ENCODE assay signal across 8 mouse cellular contexts in genomic region chr7:46957831-46958691, GRCm38 (mm10). TPM values are rescaled to one million over a fixed set of nuclear protein-coding genes. Genes with fewer than 3 reads are reported as not detected.
A peak's percentile ranks its signal among the peaks of the same experiment; 100 is the strongest.
DNase-seq lines count a peak whose midpoint lies in the region; ATAC-seq lines count a peak whose summit lies in the region.

Uevld (minus strand) TSS chr7:46958527.

- WGBS in hindbrain, embryonic 12.5 days = under 1% methylated on average over 51 of the region's 51 CpGs

- H3K9ac ChIP-seq in hindbrain, embryonic 12.5 days = peak within 1 kb of the TSS; percentile 86

- peaks cover 19% of the 10 kb centered on the region for H3K4me1 ChIP-seq in hindbrain, embryonic 12.5 days

- H3K4me3 ChIP-seq in hindbrain, embryonic 12.5 days = peak within 1 kb of the TSS; percentile 70

- H3K9me3 ChIP-seq in hindbrain, embryonic 12.5 days (replicated peaks) = no peaks in the 10 kb centered on the region

- peaks cover 21% of the 10 kb centered on the region for H3K36me3 ChIP-seq in hindbrain, embryonic 12.5 days

- ATAC-seq in hindbrain, embryonic 12.5 days (ENCODE audit: low FRiP score) = peak; percentile 93

- H3K27me3 ChIP-seq in hindbrain, embryonic 12.5 days = peaks cover 10% of the 10 kb centered on the region

- H3K27ac ChIP-seq in hindbrain, embryonic 12.5 days = no peak within 1 kb of the TSS

- DNase-seq in NIH3T3 (ENCODE audit: low read depth) = peak; percentile 95
- peak; percentile 97 for DNase-seq in cerebellum, postnatal 10 days
- DNase-seq in frontal cortex, postnatal 10 days (ENCODE audit: low spot score in 2 of 2) = peak; percentile 79 to 87
- DNase-seq in layer of hippocampus, postnatal 14 days (ENCODE audit: low spot score in 2 of 2) = peak; percentile 89 to 93
- peak; percentile 95 for DNase-seq in lung, postnatal 14 days
- DNase-seq in retina, adult 2 months (ENCODE audit: low read depth, low spot score) = peak; percentile 85
- peak; percentile 88 to 89 for DNase-seq in thymus, postnatal 36 days

- peak within 1 kb of the TSS; percentile 82 for H3K4me2 ChIP-seq in hindbrain, embryonic 12.5 days (replicated peaks)

RNA-seq across cellular contexts. Expression of gene Uevld, which starts in this region (rescaled TPM):
- polyA plus RNA-seq in hindbrain, embryonic 12.5 days (2016; fragmentation: Nextera tagmentation; extraction: Ambion mirVana) = 8.9 and 9.5 TPM in 2 replicates
- 10 to 100 TPM; 10.4 to 11.3 TPM for total RNA-seq in layer of hippocampus, postnatal 14 days (2021)
